13 mouse cellular contexts compared by ENCODE assay signal in genomic region chr17:79752836-79753235, GRCm38 (mm10). TPM values are rescaled to one million over a fixed set of nuclear protein-coding genes. Genes with fewer than 3 reads are reported as not detected.
A peak's percentile ranks its signal among the peaks of the same experiment; 100 is the strongest.
DNase-seq lines count a peak whose midpoint lies in the region; ATAC-seq and TF ChIP-seq lines count a peak whose summit lies in the region.
"Had no signal": no experiment of that assay in that cellular context is flagged by ENCODE, and none has a peak within 500 bp of the region (broad histone marks: within the 10 kb centered on the region; RNA-seq: fewer than 3 reads in every experiment).

No protein-coding gene starts in this region.

- ATAC-seq in liver, embryonic 12.5 days: no peak

- H3K4me1 ChIP-seq in liver, embryonic 12.5 days: no peaks in the 10 kb centered on the region
- no peaks in the 10 kb centered on the region for H3K4me1 ChIP-seq in ES-E14 (ENCODE audit: control insufficient read depth in 2 of 2, insufficient read depth in 2 of 2, low read length in 2 of 2, poor library complexity in 1 of 2)
- H3K4me1 ChIP-seq: forebrain, embryonic 12.5 days; limb, embryonic 15.5 days had no signal

- no peaks in the 10 kb centered on the region for H3K36me3 ChIP-seq in liver, embryonic 12.5 days
- no peaks in the 10 kb centered on the region for H3K36me3 ChIP-seq in ES-E14 (ENCODE audit: control insufficient read depth, insufficient read depth, low read length, poor library complexity, severe bottlenecking)
- H3K36me3 ChIP-seq: forebrain, embryonic 12.5 days; limb, embryonic 15.5 days had no signal

- in situ Hi-C loops in ES-E14 (cut with MboI; ENCODE audit: low sequenced_read_pairs in 2 of 2, unreplicated experiment in 2 of 2): no loop called here

- H3K27ac ChIP-seq in liver, embryonic 12.5 days: no peak overlapping the region
- H3K27ac ChIP-seq in ES-E14 (ENCODE audit: insufficient read depth, low read depth, low read length, poor library complexity, severe bottlenecking): no peak overlapping the region
- H3K27ac ChIP-seq: forebrain, embryonic 12.5 days; limb, embryonic 15.5 days had no signal

- no peak overlapping the region for H3K4me3 ChIP-seq in liver, embryonic 12.5 days
- no peak overlapping the region for H3K4me3 ChIP-seq in ES-E14 (ENCODE audit: insufficient read depth in 1 of 2, low read depth in 1 of 2, low read length in 2 of 2, poor library complexity in 1 of 2, severe bottlenecking in 1 of 2)
- H3K4me3 ChIP-seq: forebrain, embryonic 12.5 days; limb, embryonic 15.5 days had no signal

- H3K27me3 ChIP-seq in liver, embryonic 12.5 days (replicated peaks): no peaks in the 10 kb centered on the region
- H3K27me3 ChIP-seq: forebrain, embryonic 12.5 days had no signal

- H3K9me3 ChIP-seq in liver, embryonic 12.5 days (replicated peaks): no peaks in the 10 kb centered on the region
- H3K9me3 ChIP-seq in ES-E14 (ENCODE audit: control insufficient read depth, insufficient read depth, low read depth, low read length): no peaks in the 10 kb centered on the region
- H3K9me3 ChIP-seq: limb, embryonic 15.5 days had no signal

- TF ChIP-seq POLR2A in brain, embryonic 14.5 days (IDR thresholded peaks at IDR 0.05; ENCODE audit: borderline replicate concordance, extremely low read depth, insufficient read depth, insufficient read length, poor library complexity, severe bottlenecking): no peak

- no peak overlapping the region for H3K9ac ChIP-seq in liver, embryonic 12.5 days
- no peak overlapping the region for H3K9ac ChIP-seq in ES-E14 (ENCODE audit: insufficient read depth, low read depth, low read length, poor library complexity, severe bottlenecking)
- H3K9ac ChIP-seq: forebrain, embryonic 12.5 days; limb, embryonic 15.5 days had no signal

- no peak overlapping the region for H3K4me2 ChIP-seq in liver, embryonic 12.5 days
- H3K4me2 ChIP-seq: forebrain, embryonic 12.5 days; limb, embryonic 15.5 days had no signal

- peak; percentile 25 for DNase-seq in liver
- DNase-seq in ES-E14 (ENCODE audit: low read depth, low spot score): peak; percentile 36
- DNase-seq in brain, embryonic 14.5 days (ENCODE audit: low read depth): no peak
- peak; percentile 26 for DNase-seq in thymus, postnatal 14 days
- DNase-seq in embryo, embryonic 10.5 days (ENCODE audit: low spot score): no peak
- no peak for DNase-seq in urinary bladder, adult 18-20 months (ENCODE audit: low spot score in 2 of 2)
- DNase-seq: cerebellum, adult 2 months; gastrocnemius, postnatal 36 days; kidney, adult 2 months; retina, postnatal 1 day had no signal

- peak; percentile 33; the same call in 1 of the 2 replicates for TF ChIP-seq CTCF in brain, embryonic 14.5 days (IDR thresholded peaks at IDR 0.05; ENCODE audit: borderline replicate concordance, extremely low read depth, insufficient read depth, insufficient read length)

TF ChIP-seq in ES-E14, 5 proteins besides CTCF, POLR2A, EP300 and RAD21:
- no peak for TF ChIP-seq HCFC1 (IDR thresholded peaks at IDR 0.05; ENCODE audit: borderline replicate concordance, insufficient read depth, low read length)
- no peak for TF ChIP-seq CHD2 (IDR thresholded peaks at IDR 0.05; ENCODE audit: low read depth, low read length)

RNA-seq across cellular contexts. Expression of gene Cyp1b1, which starts 38.0 kb away (rescaled TPM):
- polyA plus RNA-seq in liver, embryonic 12.5 days (2016; fragmentation: Nextera tagmentation; extraction: Ambion mirVana): 2.6 and 3.7 TPM in 2 replicates
- total RNA-seq in ES-E14 (2012; rRNA removed): 2.4 and 15.2 TPM in 2 replicates
- polyA plus RNA-seq in brain, embryonic 14.5 days (2012; rRNA removed): 5.3 and 9.9 TPM in 2 replicates

Comparison
In these comparisons a context has a peak if more than half of its experiments do, and no peak if none do; other contexts are left out.
1. DNase-seq: peak in liver (single experiment), ES-E14 (single experiment) and thymus, postnatal 14 days (single experiment); none in brain, embryonic 14.5 days (single experiment), embryo, embryonic 10.5 days (single experiment) and urinary bladder, adult 18-20 months (0 of 2).